Mouse (Mus musculus) MEL (cell line): ENCODE results near the gene Sh3bgrl.

Source experiments
- EP300 ChIP-seq, 2 experiments: IDR thresholded peaks; 2 replicates each; pipeline ENCODE4 v1.6.1; 2011; ENCODE audit warnings: improper control_type of control experiment in 2 of 2, low read length in 2 of 2, low read depth in 1 of 2, mild to moderate bottlenecking in 1 of 2
- JUND ChIP-seq: IDR thresholded peaks from 2 replicates; pipeline ENCODE4 v1.6.1; 2011; ENCODE audit warnings: low read depth, mild to moderate bottlenecking, improper control_type of control experiment, low read length

DNA sequence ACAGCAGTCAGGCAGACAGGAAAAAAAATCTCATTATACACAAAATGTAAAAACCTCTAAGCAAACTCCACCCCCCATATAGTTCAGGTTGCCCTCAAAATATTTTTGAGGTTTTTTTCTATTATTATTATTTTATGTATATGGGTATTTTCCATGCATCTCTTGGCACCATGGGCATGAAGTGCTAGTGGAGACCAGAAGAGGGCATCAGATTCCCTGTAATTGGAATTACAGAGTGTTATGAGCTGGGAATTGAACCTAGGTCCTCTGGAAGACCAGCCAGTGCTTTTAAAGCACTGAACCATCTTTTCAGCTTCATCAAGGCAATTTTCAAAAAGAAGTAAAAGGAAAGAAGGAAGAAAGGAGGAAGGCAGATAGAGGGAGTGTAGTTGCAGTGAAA, 8.1 kb upstream of the Sh3bgrl start:
- no peak for TF ChIP-seq EP300 (IDR thresholded peaks at IDR 0.05; ENCODE audit: low read depth in 1 of 2, low read length in 2 of 2)
- TF ChIP-seq JUND: no peak
